Mouse (Mus musculus) brain, embryonic 14.5 days (tissue): ENCODE data around the gene Morn4.

ENCODE experiments used
- CTCF ChIP-seq: fragments of 200-500 bp; IDR thresholded peaks from 2 replicates; pipeline ENCODE4 v1.5.1; 2012; ENCODE audit warnings: inconsistent platforms, mild to moderate bottlenecking, moderate library complexity, borderline replicate concordance; ENCODE audit not compliant: insufficient read depth, insufficient read length; ENCODE audit errors: extremely low read depth
- POLR2A ChIP-seq: fragments of 200-500 bp; IDR thresholded peaks from 2 replicates; pipeline ENCODE4 v1.6.1; 2012; ENCODE audit warnings: mild to moderate bottlenecking, inconsistent platforms, borderline replicate concordance; ENCODE audit not compliant: poor library complexity, insufficient read depth, insufficient read length, severe bottlenecking; ENCODE audit errors: extremely low read depth

DNA sequence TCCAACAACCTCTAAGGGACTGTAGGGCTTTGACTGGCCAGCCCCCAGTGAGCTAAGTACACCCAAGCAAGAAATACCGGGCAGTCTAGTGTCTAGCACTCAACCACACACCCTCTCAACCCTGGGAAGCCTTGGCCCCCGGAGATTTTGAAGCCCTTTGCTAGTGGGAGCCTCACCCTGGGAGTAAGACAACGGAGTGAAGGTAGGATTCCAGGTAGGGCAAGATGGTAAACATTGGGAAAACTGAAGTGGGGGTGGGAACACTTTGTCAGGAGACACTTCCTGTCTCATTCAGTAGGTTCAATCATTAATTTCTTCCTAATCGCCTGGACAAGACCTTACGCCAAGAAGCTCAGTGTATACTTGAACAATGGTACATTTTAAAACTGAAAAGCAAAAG, 40.9 kb upstream of the Morn4 start:
- TF ChIP-seq CTCF (no peak), POLR2A (no peak)
